Mouse (Mus musculus): ENCODE measurements around the gene Zc3h10.

GRCm38 (mm10) chr10:128589464-128590192 lies 42.1 kb upstream of the Zc3h10 start, which contains the start of gene Erbb3:
- TF ChIP-seq CTCF (IDR thresholded peaks at IDR 0.05; ENCODE audit: extremely low read depth, insufficient read depth, low read length) (no peak), POLR2A (IDR thresholded peaks at IDR 0.05; ENCODE audit: extremely low read depth, insufficient read depth, low read length) (no peak)

All from cortical plate, adult 2 months (tissue).